Mouse (Mus musculus): ENCODE results near the gene Zfp710. TPM values are rescaled to one million over a fixed set of nuclear protein-coding genes. Genes with fewer than 3 reads are reported as not detected.
A peak's percentile ranks its signal among the peaks of the same experiment; 100 is the strongest.
"Not testable (repeated sequence)": the region's sequence is repeated elsewhere in the genome, so short reads cannot be mapped to it uniquely, and the experiment has no call there.

The Zfp710 gene
- total RNA-seq, 2 experiments from 2014 or later = 18.9 to 23.6 TPM

GRCm38 (mm10) chr7:80026118-80026989, 1.7 kb downstream of the Zfp710 start:
- peak; percentile 27 for ATAC-seq (replicated peaks; ENCODE audit: poor library complexity)

- peak; percentile 17 for ATAC-seq (replicated peaks; ENCODE audit: poor library complexity)
These were observed 2.5 kb downstream of the Zfp710 start for GRCm38 (mm10) chr7:80026990-80027635.

GRCm38 (mm10) chr7:80027636-80028417, 3.2 kb downstream of the Zfp710 start:
- no peak for ATAC-seq (replicated peaks; ENCODE audit: poor library complexity)

GRCm38 (mm10) chr7:80028418-80028720, 3.8 kb downstream of the Zfp710 start:
- ATAC-seq (replicated peaks; ENCODE audit: poor library complexity) = no peak

GRCm38 (mm10) chr7:80030009-80030408, 5.4 kb downstream of the Zfp710 start:
- no peak for ATAC-seq (replicated peaks; ENCODE audit: poor library complexity)

- ATAC-seq (replicated peaks; ENCODE audit: poor library complexity) = no peak
These were observed 5.9 kb downstream of the Zfp710 start for GRCm38 (mm10) chr7:80030486-80030885.

GRCm38 (mm10) chr7:80030987-80031386, 6.4 kb downstream of the Zfp710 start:
- ATAC-seq (replicated peaks; ENCODE audit: poor library complexity) = no peak

- no peak for ATAC-seq (replicated peaks; ENCODE audit: poor library complexity)
These were observed 6.9 kb downstream of the Zfp710 start for GRCm38 (mm10) chr7:80031478-80031877.

- ATAC-seq (replicated peaks; ENCODE audit: poor library complexity) = peak; percentile 35
These were observed 7.8 kb downstream of the Zfp710 start for GRCm38 (mm10) chr7:80032216-80033052.

GRCm38 (mm10) chr7:80033064-80033717, 8.6 kb downstream of the Zfp710 start:
- ATAC-seq (replicated peaks; ENCODE audit: poor library complexity) = peak; percentile 17

GRCm38 (mm10) chr7:80033771-80034170, 9.2 kb downstream of the Zfp710 start:
- ATAC-seq (replicated peaks; ENCODE audit: poor library complexity) = no peak

- no peak for ATAC-seq (replicated peaks; ENCODE audit: poor library complexity)
These were observed 10.5 kb downstream of the Zfp710 start for GRCm38 (mm10) chr7:80035086-80035485.

GRCm38 (mm10) chr7:80035748-80036147, 11.1 kb downstream of the Zfp710 start:
- ATAC-seq (replicated peaks; ENCODE audit: poor library complexity) = peak; percentile 64

- ATAC-seq (replicated peaks; ENCODE audit: poor library complexity) = no peak
These were observed 15.1 kb downstream of the Zfp710 start for GRCm38 (mm10) chr7:80039699-80040098.

GRCm38 (mm10) chr7:80044170-80044569, 19.6 kb downstream of the Zfp710 start:
- ATAC-seq (replicated peaks; ENCODE audit: poor library complexity) = peak; percentile 66

GRCm38 (mm10) chr7:80047041-80047440, 22.4 kb downstream of the Zfp710 start:
- ATAC-seq (replicated peaks; ENCODE audit: poor library complexity) = no peak

- no peak for ATAC-seq (replicated peaks; ENCODE audit: poor library complexity)
These were observed 25.1 kb downstream of the Zfp710 start for GRCm38 (mm10) chr7:80049746-80050145.

- ATAC-seq (replicated peaks; ENCODE audit: poor library complexity) = not testable (repeated sequence)
These were observed 25.8 kb downstream of the Zfp710 start for GRCm38 (mm10) chr7:80050382-80050781.

GRCm38 (mm10) chr7:80051835-80052234, 27.2 kb downstream of the Zfp710 start:
- no peak for ATAC-seq (replicated peaks; ENCODE audit: poor library complexity)

GRCm38 (mm10) chr7:80052261-80052660, 27.6 kb downstream of the Zfp710 start:
- peak; percentile 51 for ATAC-seq (replicated peaks; ENCODE audit: poor library complexity)
